Mouse (Mus musculus): ENCODE data around the gene Kcnk3.

Kcnk3 gene

DNA sequence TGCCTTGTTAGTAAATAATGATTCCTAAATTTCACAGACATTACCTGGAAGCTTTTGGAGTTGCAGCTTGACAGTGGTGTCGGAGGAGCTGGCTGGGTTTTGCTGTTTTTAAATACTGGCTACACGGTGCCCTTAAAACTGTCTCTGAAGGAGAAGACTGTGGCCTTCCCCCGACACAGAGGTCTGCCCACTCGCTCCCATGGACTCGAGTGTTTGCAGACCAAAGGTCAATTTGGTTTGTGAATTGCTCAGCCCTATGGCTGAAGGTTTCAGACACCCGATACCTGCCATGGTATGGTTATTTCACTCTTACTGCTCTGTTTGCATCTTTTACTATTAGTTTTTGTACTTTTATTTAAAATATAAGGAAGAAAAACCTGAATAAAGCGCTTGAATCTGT, 86.0 kb downstream of the Kcnk3 start:
- no peak for DNase-seq (ENCODE audit: low spot score)
